Mouse (Mus musculus): ENCODE results near the gene Prkcd. TPM values are rescaled to one million over a fixed set of nuclear protein-coding genes. Genes with fewer than 3 reads are reported as not detected.
"Not testable (repeated sequence)": the region's sequence is repeated elsewhere in the genome, so short reads cannot be mapped to it uniquely, and the experiment has no call there.

The Prkcd gene
- polyA plus RNA-seq, 1 experiment from 2014 or later, result 35.2 TPM

GRCm38 (mm10) chr14:30581238-30581637 lies 44.8 kb downstream of the Prkcd start:
- Histone ChIP-seq H3K36me3 (no peaks in the 10 kb centered on the region), H3K27me3 (replicated peaks) (no peaks in the 10 kb centered on the region), H3K27ac (replicated peaks) (no peak overlapping the region), H3K4me3 (replicated peaks) (no peak overlapping the region), H3K9me3 (replicated peaks) (no peaks in the 10 kb centered on the region), H3K9ac (replicated peaks) (no peak overlapping the region), H3K4me2 (no peak overlapping the region), H3K4me1 (peaks cover 6% of the 10 kb centered on the region)
- ATAC-seq (ENCODE audit: low FRiP score), result no peak
- WGBS, result 71% methylated on average over 1 of the region's 1 CpGs

GRCm38 (mm10) chr14:30579882-30580281 lies 46.1 kb downstream of the Prkcd start:
- Histone ChIP-seq H3K4me1 (peaks cover 6% of the 10 kb centered on the region), H3K27ac (replicated peaks) (no peak overlapping the region), H3K4me2 (no peak overlapping the region), H3K9me3 (replicated peaks) (no peaks in the 10 kb centered on the region), H3K9ac (replicated peaks) (no peak overlapping the region), H3K27me3 (replicated peaks) (no peaks in the 10 kb centered on the region), H3K4me3 (replicated peaks) (no peak overlapping the region), H3K36me3 (peaks cover 12% of the 10 kb centered on the region)
- ATAC-seq (ENCODE audit: low FRiP score), result no peak
- 32% methylated on average over 5 of the region's 5 CpGs for WGBS

- Histone ChIP-seq H3K36me3 (peaks cover 16% of the 10 kb centered on the region), H3K4me3 (replicated peaks) (no peak overlapping the region), H3K27ac (replicated peaks) (no peak overlapping the region), H3K9me3 (replicated peaks) (no peaks in the 10 kb centered on the region), H3K9ac (replicated peaks) (no peak overlapping the region), H3K27me3 (replicated peaks) (no peaks in the 10 kb centered on the region), H3K4me2 (no peak overlapping the region), H3K4me1 (no peaks in the 10 kb centered on the region)
- no peak for ATAC-seq (ENCODE audit: low FRiP score)
- WGBS, result 76% methylated on average over 5 of the region's 5 CpGs
Measured at GRCm38 (mm10) chr14:30579180-30579579, 46.8 kb downstream of the Prkcd start.

GRCm38 (mm10) chr14:30577303-30578062 lies 48.5 kb downstream of the Prkcd start:
- not testable (repeated sequence) for H3K4me3 ChIP-seq (replicated peaks); H3K27ac ChIP-seq (replicated peaks); H3K9me3 ChIP-seq (replicated peaks); H3K4me2 ChIP-seq; H3K4me1 ChIP-seq; H3K9ac ChIP-seq (replicated peaks); H3K27me3 ChIP-seq (replicated peaks); ATAC-seq (ENCODE audit: low FRiP score)
- 59% methylated on average over 10 of the region's 12 CpGs for WGBS
- peaks cover 28% of the 10 kb centered on the region for H3K36me3 ChIP-seq

- Histone ChIP-seq H3K4me1 (no peaks in the 10 kb centered on the region), H3K27ac (replicated peaks) (no peak overlapping the region), H3K9me3 (replicated peaks) (no peaks in the 10 kb centered on the region), H3K4me3 (replicated peaks) (no peak overlapping the region), H3K27me3 (replicated peaks) (no peaks in the 10 kb centered on the region), H3K36me3 (peaks cover 40% of the 10 kb centered on the region), H3K9ac (replicated peaks) (no peak overlapping the region), H3K4me2 (no peak overlapping the region)
- WGBS, result 78% methylated on average over 5 of the region's 5 CpGs
- no peak for ATAC-seq (ENCODE audit: low FRiP score)
Measured at GRCm38 (mm10) chr14:30576260-30576659, 49.8 kb downstream of the Prkcd start.

GRCm38 (mm10) chr14:30575791-30576190 lies 50.2 kb downstream of the Prkcd start:
- Histone ChIP-seq H3K27me3 (replicated peaks) (no peaks in the 10 kb centered on the region), H3K36me3 (peaks cover 45% of the 10 kb centered on the region), H3K9ac (replicated peaks) (no peak overlapping the region), H3K27ac (replicated peaks) (no peak overlapping the region), H3K4me1 (no peaks in the 10 kb centered on the region), H3K4me3 (replicated peaks) (no peak overlapping the region), H3K9me3 (replicated peaks) (no peaks in the 10 kb centered on the region), H3K4me2 (no peak overlapping the region)
- no peak for ATAC-seq (ENCODE audit: low FRiP score)
- 83% methylated on average over 7 of the region's 7 CpGs for WGBS

- Histone ChIP-seq H3K4me3 (replicated peaks) (no peak overlapping the region), H3K4me1 (no peaks in the 10 kb centered on the region), H3K9ac (replicated peaks) (no peak overlapping the region), H3K9me3 (replicated peaks) (no peaks in the 10 kb centered on the region), H3K27ac (replicated peaks) (no peak overlapping the region), H3K36me3 (peaks cover 59% of the 10 kb centered on the region), H3K27me3 (replicated peaks) (no peaks in the 10 kb centered on the region), H3K4me2 (no peak overlapping the region)
- ATAC-seq (ENCODE audit: low FRiP score), result 0 out of 2 replicates have a peak, but pooled peaks have one; percentile 51
- 66% methylated on average over 6 of the region's 6 CpGs for WGBS
Measured at GRCm38 (mm10) chr14:30573983-30574584, 51.9 kb downstream of the Prkcd start.

GRCm38 (mm10) chr14:30573235-30573634 lies 52.8 kb downstream of the Prkcd start:
- 65% methylated on average over 8 of the region's 8 CpGs for WGBS
- Histone ChIP-seq H3K4me2 (no peak overlapping the region), H3K27ac (replicated peaks) (no peak overlapping the region), H3K4me1 (no peaks in the 10 kb centered on the region), H3K36me3 (peaks cover 67% of the 10 kb centered on the region), H3K9me3 (replicated peaks) (no peaks in the 10 kb centered on the region), H3K4me3 (replicated peaks) (no peak overlapping the region), H3K9ac (replicated peaks) (no peak overlapping the region), H3K27me3 (replicated peaks) (no peaks in the 10 kb centered on the region)
- ATAC-seq (ENCODE audit: low FRiP score), result no peak

GRCm38 (mm10) chr14:30572253-30572652 lies 53.8 kb downstream of the Prkcd start:
- H3K27ac ChIP-seq (replicated peaks), result no peak overlapping the region
- no peaks in the 10 kb centered on the region for H3K4me1 ChIP-seq

GRCm38 (mm10) chr14:30570303-30570702 lies 55.7 kb downstream of the Prkcd start:
- Histone ChIP-seq H3K27me3 (replicated peaks) (no peaks in the 10 kb centered on the region), H3K4me1 (no peaks in the 10 kb centered on the region), H3K9ac (replicated peaks) (no peak overlapping the region), H3K36me3 (peaks cover 88% of the 10 kb centered on the region), H3K4me3 (replicated peaks) (no peak overlapping the region), H3K4me2 (no peak overlapping the region), H3K27ac (replicated peaks) (no peak overlapping the region), H3K9me3 (replicated peaks) (no peaks in the 10 kb centered on the region)
- 90% methylated on average over 9 of the region's 9 CpGs for WGBS
- ATAC-seq (ENCODE audit: low FRiP score), result no peak

More at GRCm38 (mm10) chr14:30572253-30572652, 53.8 kb downstream of the Prkcd start:
- Histone ChIP-seq H3K27me3 (replicated peaks) (no peaks in the 10 kb centered on the region), H3K4me3 (replicated peaks) (no peak overlapping the region), H3K4me2 (no peak overlapping the region), H3K9ac (replicated peaks) (no peak overlapping the region), H3K36me3 (peaks cover 77% of the 10 kb centered on the region), H3K9me3 (replicated peaks) (no peaks in the 10 kb centered on the region)
- ATAC-seq (ENCODE audit: low FRiP score), result no peak
- whole genome bisulfite sequencing, result 90% methylated on average over 10 of the region's 10 CpGs

GRCm38 (mm10) chr14:30568016-30568415 lies 58.0 kb downstream of the Prkcd start:
- no peak overlapping the region for H3K9ac ChIP-seq (replicated peaks)
- no peaks in the 10 kb centered on the region for H3K9me3 ChIP-seq (replicated peaks)
- no peaks in the 10 kb centered on the region for H3K27me3 ChIP-seq (replicated peaks)
- no peak overlapping the region for H3K4me2 ChIP-seq
- no peaks in the 10 kb centered on the region for H3K4me1 ChIP-seq
- no peak for ATAC-seq (ENCODE audit: low FRiP score)
- H3K4me3 ChIP-seq (replicated peaks), result no peak overlapping the region
- WGBS, result 90% methylated on average over 9 of the region's 9 CpGs
- peaks cover 89% of the 10 kb centered on the region for H3K36me3 ChIP-seq
- H3K27ac ChIP-seq (replicated peaks), result no peak overlapping the region

- Histone ChIP-seq H3K4me2 (no peak overlapping the region), H3K36me3 (peaks cover 78% of the 10 kb centered on the region)
Measured at GRCm38 (mm10) chr14:30566317-30566716, 59.7 kb downstream of the Prkcd start.

More at GRCm38 (mm10) chr14:30566317-30566716, 59.7 kb downstream of the Prkcd start:
- no peaks in the 10 kb centered on the region for H3K9me3 ChIP-seq (replicated peaks)
- H3K9ac ChIP-seq (replicated peaks), result no peak overlapping the region
- no peak for ATAC-seq (ENCODE audit: low FRiP score)
- 94% methylated on average over 6 of the region's 6 CpGs for WGBS
- no peak overlapping the region for H3K4me3 ChIP-seq (replicated peaks)
- peaks cover 3% of the 10 kb centered on the region; the same call in 1 of the 2 replicates for H3K4me1 ChIP-seq
- H3K27me3 ChIP-seq (replicated peaks), result no peaks in the 10 kb centered on the region
- H3K27ac ChIP-seq (replicated peaks), result no peak overlapping the region
